Mouse (Mus musculus): ENCODE results near the gene Bcat2. TPM values are rescaled to one million over a fixed set of nuclear protein-coding genes. Genes with fewer than 3 reads are reported as not detected.
A peak's percentile ranks its signal among the peaks of the same experiment; 100 is the strongest.

The Bcat2 gene
- polyA plus RNA-seq (2014; fragmentation: Nextera tagmentation; extraction: Ambion mirVana): 17.4 and 19.0 TPM in 2 replicates

GRCm38 (mm10) chr7:45570103-45570741 is at the start of gene Bcat2:
TSS of gene Bcat2 (plus strand) at chr7:45570153.
- Histone ChIP-seq H3K9ac (peak within 1 kb of the TSS; percentile 91), H3K4me2 (replicated peaks) (peak within 1 kb of the TSS; percentile 62), H3K36me3 (replicated peaks; ENCODE audit: control insufficient read depth, insufficient read depth) (no peaks in the 10 kb centered on the region), H3K4me1 (replicated peaks; ENCODE audit: control insufficient read depth, insufficient read depth, low read length) (peaks cover 22% of the 10 kb centered on the region), H3K27ac (peak within 1 kb of the TSS; percentile 80), H3K4me3 (replicated peaks; ENCODE audit: low read length) (peak within 1 kb of the TSS; percentile 63), H3K9me3 (ENCODE audit: control insufficient read depth, low read length) (no peaks in the 10 kb centered on the region), H3K27me3 (ENCODE audit: control insufficient read depth, insufficient read depth, low read length) (no peaks in the 10 kb centered on the region)
- ATAC-seq (ENCODE audit: low FRiP score) (peak; percentile 66; the same call in 1 of the 2 replicates), DNase-seq (ENCODE audit: low spot score) (peak; percentile 69)
- under 1% methylated on average over 40 of the region's 42 CpGs for WGBS

- H3K4me2 ChIP-seq (replicated peaks): no peak overlapping the region
- no peak overlapping the region for H3K27ac ChIP-seq
- no peaks in the 10 kb centered on the region for H3K27me3 ChIP-seq (ENCODE audit: control insufficient read depth, insufficient read depth, low read length)
- ATAC-seq (ENCODE audit: low FRiP score) (no peak), DNase-seq (ENCODE audit: low spot score) (no peak)
- no peaks in the 10 kb centered on the region for H3K9me3 ChIP-seq (ENCODE audit: control insufficient read depth, low read length)
- no peak overlapping the region for H3K4me3 ChIP-seq (replicated peaks; ENCODE audit: low read length)
- peaks cover 20% of the 10 kb centered on the region for H3K4me1 ChIP-seq (replicated peaks; ENCODE audit: control insufficient read depth, insufficient read depth, low read length)
- H3K9ac ChIP-seq: no peak overlapping the region
- 0 out of 2 replicates have a peak, but pooled peaks cover 5% of the 10 kb centered on the region for H3K36me3 ChIP-seq (replicated peaks; ENCODE audit: control insufficient read depth, insufficient read depth)
- WGBS: 95% methylated on average over 7 of the region's 7 CpGs
Observed at GRCm38 (mm10) chr7:45520605-45521004, 49.3 kb upstream of the Bcat2 start.

- Histone ChIP-seq H3K4me1 (replicated peaks; ENCODE audit: control insufficient read depth, insufficient read depth, low read length) (peaks cover 21% of the 10 kb centered on the region), H3K27me3 (ENCODE audit: control insufficient read depth, insufficient read depth, low read length) (no peaks in the 10 kb centered on the region), H3K4me2 (replicated peaks) (peak overlapping the region; percentile 55), H3K36me3 (replicated peaks; ENCODE audit: control insufficient read depth, insufficient read depth) (0 out of 2 replicates have a peak, but pooled peaks cover 5% of the 10 kb centered on the region), H3K4me3 (replicated peaks; ENCODE audit: low read length) (peak overlapping the region; percentile 42), H3K9me3 (ENCODE audit: control insufficient read depth, low read length) (no peaks in the 10 kb centered on the region), H3K27ac (peak overlapping the region; percentile 86), H3K9ac (peak overlapping the region; percentile 64)
- ATAC-seq (ENCODE audit: low FRiP score) (peak; percentile 73), DNase-seq (ENCODE audit: low spot score) (peak; percentile 90)
- under 1% methylated on average over 28 of the region's 28 CpGs for WGBS
Observed at GRCm38 (mm10) chr7:45521728-45522184, 48.2 kb upstream of the Bcat2 start.

- no peak overlapping the region; the same call in 1 of the 2 replicates for H3K27ac ChIP-seq
- 0 out of 2 replicates have a peak, but pooled peaks cover 5% of the 10 kb centered on the region for H3K36me3 ChIP-seq (replicated peaks; ENCODE audit: control insufficient read depth, insufficient read depth)
- DNase-seq (ENCODE audit: low spot score) (no peak), ATAC-seq (ENCODE audit: low FRiP score) (no peak)
- H3K4me1 ChIP-seq (replicated peaks; ENCODE audit: control insufficient read depth, insufficient read depth, low read length): peaks cover 21% of the 10 kb centered on the region
- H3K9me3 ChIP-seq (ENCODE audit: control insufficient read depth, low read length): no peaks in the 10 kb centered on the region
- H3K9ac ChIP-seq: peak overlapping the region; percentile 64
- peak overlapping the region; percentile 55 for H3K4me2 ChIP-seq (replicated peaks)
- peak overlapping the region; percentile 42 for H3K4me3 ChIP-seq (replicated peaks; ENCODE audit: low read length)
- 57% methylated on average over 16 of the region's 16 CpGs for WGBS
- H3K27me3 ChIP-seq (ENCODE audit: control insufficient read depth, insufficient read depth, low read length): no peaks in the 10 kb centered on the region
Observed at GRCm38 (mm10) chr7:45522194-45522752, 47.7 kb upstream of the Bcat2 start.

GRCm38 (mm10) chr7:45522957-45523676 is 46.8 kb upstream of the Bcat2 start:
- Histone ChIP-seq H3K27me3 (ENCODE audit: control insufficient read depth, insufficient read depth, low read length) (no peaks in the 10 kb centered on the region), H3K4me2 (replicated peaks) (peak overlapping the region; percentile 12), H3K27ac (no peak overlapping the region), H3K4me1 (replicated peaks; ENCODE audit: control insufficient read depth, insufficient read depth, low read length) (peaks cover 21% of the 10 kb centered on the region), H3K9me3 (ENCODE audit: control insufficient read depth, low read length) (no peaks in the 10 kb centered on the region), H3K9ac (no peak overlapping the region), H3K36me3 (replicated peaks; ENCODE audit: control insufficient read depth, insufficient read depth) (0 out of 2 replicates have a peak, but pooled peaks cover 5% of the 10 kb centered on the region), H3K4me3 (replicated peaks; ENCODE audit: low read length) (no peak overlapping the region)
- no peak for DNase-seq (ENCODE audit: low spot score)
- no peak for ATAC-seq (ENCODE audit: low FRiP score)
- 72% methylated on average over 18 of the region's 18 CpGs for WGBS

GRCm38 (mm10) chr7:45523678-45524170 is 46.2 kb upstream of the Bcat2 start:
- H3K4me2 ChIP-seq (replicated peaks): peak overlapping the region; percentile 12
- 89% methylated on average over 13 of the region's 13 CpGs for WGBS
- ATAC-seq (ENCODE audit: low FRiP score): no peak

GRCm38 (mm10) chr7:45524841-45525621 is 44.9 kb upstream of the Bcat2 start:
- Histone ChIP-seq H3K4me3 (replicated peaks; ENCODE audit: low read length) (peak overlapping the region; percentile 63), H3K4me2 (replicated peaks) (peak overlapping the region; percentile 73), H3K27ac (peak overlapping the region; percentile 83), H3K27me3 (ENCODE audit: control insufficient read depth, insufficient read depth, low read length) (no peaks in the 10 kb centered on the region), H3K4me1 (replicated peaks; ENCODE audit: control insufficient read depth, insufficient read depth, low read length) (peaks cover 21% of the 10 kb centered on the region), H3K9me3 (ENCODE audit: control insufficient read depth, low read length) (no peaks in the 10 kb centered on the region), H3K9ac (peak overlapping the region; percentile 77), H3K36me3 (replicated peaks; ENCODE audit: control insufficient read depth, insufficient read depth) (0 out of 2 replicates have a peak, but pooled peaks cover 5% of the 10 kb centered on the region)
- WGBS: 35% methylated on average over 12 of the region's 12 CpGs
- ATAC-seq (ENCODE audit: low FRiP score) (no peak), DNase-seq (ENCODE audit: low spot score) (no peak)

More at GRCm38 (mm10) chr7:45523678-45524170, 46.2 kb upstream of the Bcat2 start:
- no peak overlapping the region for H3K27ac ChIP-seq
- DNase-seq (ENCODE audit: low spot score): no peak
- no peaks in the 10 kb centered on the region for H3K27me3 ChIP-seq (ENCODE audit: control insufficient read depth, insufficient read depth, low read length)
- H3K9me3 ChIP-seq (ENCODE audit: control insufficient read depth, low read length): no peaks in the 10 kb centered on the region
- H3K9ac ChIP-seq: no peak overlapping the region
- H3K36me3 ChIP-seq (replicated peaks; ENCODE audit: control insufficient read depth, insufficient read depth): 0 out of 2 replicates have a peak, but pooled peaks cover 5% of the 10 kb centered on the region
- H3K4me1 ChIP-seq (replicated peaks; ENCODE audit: control insufficient read depth, insufficient read depth, low read length): peaks cover 21% of the 10 kb centered on the region
- no peak overlapping the region for H3K4me3 ChIP-seq (replicated peaks; ENCODE audit: low read length)

GRCm38 (mm10) chr7:45525809-45526473 is 44.0 kb upstream of the Bcat2 start, which contains the start of the genes Ppp1r15a and Plekha4:
TSS of gene Ppp1r15a (minus strand) at chr7:45526268.
TSS of gene Plekha4 (plus strand) at chr7:45526330.
- DNase-seq (ENCODE audit: low spot score) (peak; percentile 96), ATAC-seq (ENCODE audit: low FRiP score) (peak; percentile 83)
- peak within 1 kb of the TSS; percentile 63 for H3K4me3 ChIP-seq (replicated peaks; ENCODE audit: low read length)
- H3K9ac ChIP-seq: peak within 1 kb of the TSS; percentile 77
- peak within 1 kb of the TSS; percentile 73 for H3K4me2 ChIP-seq (replicated peaks)
- H3K27ac ChIP-seq: peak within 1 kb of the TSS; percentile 83
- H3K4me1 ChIP-seq (replicated peaks; ENCODE audit: control insufficient read depth, insufficient read depth, low read length): peaks cover 21% of the 10 kb centered on the region
- WGBS: under 1% methylated on average over 54 of the region's 54 CpGs
- H3K36me3 ChIP-seq (replicated peaks; ENCODE audit: control insufficient read depth, insufficient read depth): 0 out of 2 replicates have a peak, but pooled peaks cover 5% of the 10 kb centered on the region
- no peaks in the 10 kb centered on the region for H3K9me3 ChIP-seq (ENCODE audit: control insufficient read depth, low read length)
- no peaks in the 10 kb centered on the region for H3K27me3 ChIP-seq (ENCODE audit: control insufficient read depth, insufficient read depth, low read length)

Measured in hindbrain, embryonic 14.5 days (tissue).